Mouse (Mus musculus) C2C12 (cell line): ENCODE results near the gene Slc16a3.

Experiments used
- CEBPB ChIP-seq: IDR thresholded peaks from one replicate; pipeline ENCODE4 v1.6.1; 2011; ENCODE audit warnings: low read depth, mild to moderate bottlenecking, control low read depth, moderate library complexity
- CTCF ChIP-seq: IDR thresholded peaks from one replicate; pipeline ENCODE4 v1.5.1; 2011; ENCODE audit not compliant: control insufficient read depth, insufficient read depth, insufficient read length
- MYOD1 ChIP-seq: IDR thresholded peaks from one replicate; pipeline ENCODE4 v1.6.1; 2011; ENCODE audit warnings: low read depth; ENCODE audit not compliant: control insufficient read depth, insufficient read length
- USF1 ChIP-seq: IDR thresholded peaks from one replicate; pipeline ENCODE4 v1.6.1; 2011; ENCODE audit warnings: low read depth, mild to moderate bottlenecking, control low read depth, moderate library complexity

DNA sequence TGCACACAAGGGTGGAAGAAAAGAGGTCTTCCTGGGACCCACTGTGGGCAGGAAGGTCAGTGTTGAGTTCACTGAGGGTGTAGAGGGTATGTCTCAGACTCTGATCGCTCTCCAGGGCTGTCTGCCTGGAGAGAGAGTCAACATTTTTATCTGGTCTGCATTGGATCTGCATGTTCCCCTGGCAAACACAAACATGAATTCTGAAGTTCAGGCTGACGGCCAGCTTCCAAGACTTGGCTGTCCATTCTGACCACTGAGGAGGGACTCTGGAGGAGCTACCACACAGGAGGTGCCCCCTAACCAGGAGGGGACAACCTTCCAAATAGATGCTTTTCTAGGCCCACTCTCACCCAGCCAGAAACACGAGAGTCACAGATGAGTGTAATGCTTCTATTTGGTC, 43.5 kb downstream of the Slc16a3 start:
- TF ChIP-seq CEBPB (no peak), CTCF (no peak), USF1 (no peak), MYOD1 (no peak)
